Mouse (Mus musculus): ENCODE measurements around the gene Tnpo1.

- TF ChIP-seq POLR2AphosphoS2 (IDR thresholded peaks at IDR 0.05; ENCODE audit: insufficient read length, low read depth): no peak
- TF ChIP-seq E2F4 (IDR thresholded peaks at IDR 0.05; ENCODE audit: insufficient read depth): no peak
- TF ChIP-seq POLR2A (IDR thresholded peaks at IDR 0.05; ENCODE audit: insufficient read length, low read depth): no peak
- TF ChIP-seq CEBPB (IDR thresholded peaks at IDR 0.05; ENCODE audit: insufficient read depth, poor library complexity, severe bottlenecking): no peak
- TF ChIP-seq USF1 (IDR thresholded peaks at IDR 0.05; ENCODE audit: low read depth): no peak
- TF ChIP-seq MAX (IDR thresholded peaks at IDR 0.05; ENCODE audit: low read depth): no peak
Observed at GRCm38 (mm10) chr13:98945908-98946307, 19.7 kb upstream of the Tnpo1 start.

All from myocyte (in vitro differentiated cells).